Mouse (Mus musculus) forebrain, embryonic 13.5 days (tissue): Measurements from ENCODE around the gene Add1. TPM values are rescaled to one million over a fixed set of nuclear protein-coding genes. Genes with fewer than 3 reads are reported as not detected.

Experiments used
- ATAC-seq: fragments of 200-750 bp; cut with Nextera tagmentation; 2 replicates; pipeline ENCODE4 v1.8.0; 2017
- H3K27ac ChIP-seq: fragments of 300-500 bp; sonication (generic); 2 replicates; pipeline ENCODE4 v1.5.1; 2015; ENCODE audit warnings: inconsistent platforms, mild to moderate bottlenecking, moderate library complexity
- H3K27me3 ChIP-seq: fragments of 300-500 bp; sonication (generic); 2 replicates; pipeline ENCODE4 v1.6.1; 2015; ENCODE audit warnings: mild to moderate bottlenecking, inconsistent platforms
- H3K36me3 ChIP-seq: fragments of 300-500 bp; sonication (generic); 2 replicates; pipeline ENCODE4 v1.6.1; 2015; ENCODE audit warnings: mild to moderate bottlenecking, inconsistent platforms; ENCODE audit not compliant: poor library complexity, severe bottlenecking
- H3K4me1 ChIP-seq: fragments of 300-500 bp; sonication (generic); 2 replicates; pipeline ENCODE4 v1.6.1; 2015; ENCODE audit warnings: inconsistent platforms
- H3K4me2 ChIP-seq: fragments of 300-500 bp; sonication (generic); 2 replicates; pipeline ENCODE4 v1.6.1; 2015; ENCODE audit warnings: inconsistent platforms, mild to moderate bottlenecking, moderate library complexity
- H3K4me3 ChIP-seq: fragments of 300-500 bp; sonication (generic); 2 replicates; pipeline ENCODE4 v1.5.1; 2015; ENCODE audit warnings: mild to moderate bottlenecking, inconsistent platforms
- H3K9ac ChIP-seq: fragments of 300-500 bp; sonication (generic); 2 replicates; pipeline ENCODE4 v1.6.1; 2015; ENCODE audit warnings: mild to moderate bottlenecking, inconsistent platforms
- H3K9me3 ChIP-seq: fragments of 300-500 bp; sonication (generic); replicated peaks from 2 replicates; pipeline ENCODE4 v1.6.1; 2016; ENCODE audit warnings: inconsistent platforms
- WGBS: fragments of 180-500 bp; shearing (Covaris S2); methylation state at CpG from one replicate; pipeline ENCODE4 v1.1.7; 2015; 5-methylcytosine and 5-hydroxymethylcytosine counted together
- polyA plus RNA-seq: library from polyadenylated mRNA; unstranded; fragments of >200 nt; fragmentation: Nextera tagmentation; extraction: Ambion mirVana; gene quantifications from 2 replicates; pipeline ENCODE4 v1.2.1, GENCODE M21; 2015

Gene Add1
- polyA plus RNA-seq, 1 experiment from 2014 or later: 173 TPM

GRCm38 (mm10) chr5:34534776-34535581 is 38.5 kb upstream of the Add1 start:
- Histone ChIP-seq H3K9ac (no peak overlapping the region), H3K4me3 (no peak overlapping the region), H3K27ac (no peak overlapping the region), H3K36me3 (no peaks in the 10 kb centered on the region), H3K9me3 (no peaks in the 10 kb centered on the region), H3K4me1 (no peaks in the 10 kb centered on the region), H3K27me3 (0 out of 2 replicates have a peak, but pooled peaks cover 3% of the 10 kb centered on the region), H3K4me2 (no peak overlapping the region)
- 86% methylated on average over 5 of the region's 5 CpGs for WGBS
- no peak for ATAC-seq

GRCm38 (mm10) chr5:34535831-34536230 is 37.6 kb upstream of the Add1 start:
- WGBS: 86% methylated on average over 7 of the region's 7 CpGs
- ATAC-seq: no peak
- H3K9ac ChIP-seq: no peak overlapping the region

GRCm38 (mm10) chr5:34538079-34538478 is 35.4 kb upstream of the Add1 start:
- Histone ChIP-seq H3K9me3 (no peaks in the 10 kb centered on the region), H3K36me3 (no peaks in the 10 kb centered on the region), H3K9ac (no peak overlapping the region), H3K4me1 (no peaks in the 10 kb centered on the region), H3K27me3 (0 out of 2 replicates have a peak, but pooled peaks cover 3% of the 10 kb centered on the region), H3K4me2 (no peak overlapping the region), H3K27ac (no peak overlapping the region), H3K4me3 (no peak overlapping the region)
- no peak for ATAC-seq
- 81% methylated on average over 7 of the region's 7 CpGs for WGBS

More at GRCm38 (mm10) chr5:34535831-34536230, 37.6 kb upstream of the Add1 start:
- Histone ChIP-seq H3K36me3 (no peaks in the 10 kb centered on the region), H3K4me3 (no peak overlapping the region), H3K27me3 (0 out of 2 replicates have a peak, but pooled peaks cover 3% of the 10 kb centered on the region), H3K4me2 (no peak overlapping the region), H3K4me1 (no peaks in the 10 kb centered on the region), H3K27ac (no peak overlapping the region), H3K9me3 (no peaks in the 10 kb centered on the region)

GRCm38 (mm10) chr5:34538527-34538926 is 34.9 kb upstream of the Add1 start:
- H3K27ac ChIP-seq: no peak overlapping the region
- no peak for ATAC-seq
- H3K9me3 ChIP-seq: no peaks in the 10 kb centered on the region
- no peaks in the 10 kb centered on the region for H3K4me1 ChIP-seq
- WGBS: 45% methylated on average over 5 of the region's 5 CpGs
- H3K9ac ChIP-seq: no peak overlapping the region
- H3K36me3 ChIP-seq: no peaks in the 10 kb centered on the region
- H3K4me2 ChIP-seq: no peak overlapping the region
- H3K27me3 ChIP-seq: 0 out of 2 replicates have a peak, but pooled peaks cover 3% of the 10 kb centered on the region
- H3K4me3 ChIP-seq: no peak overlapping the region

- Histone ChIP-seq H3K27me3 (0 out of 2 replicates have a peak, but pooled peaks cover 3% of the 10 kb centered on the region), H3K4me1 (no peaks in the 10 kb centered on the region), H3K36me3 (no peaks in the 10 kb centered on the region), H3K27ac (no peak overlapping the region), H3K4me3 (no peak overlapping the region), H3K4me2 (no peak overlapping the region), H3K9ac (no peak overlapping the region), H3K9me3 (no peaks in the 10 kb centered on the region)
- WGBS: 82% methylated on average over 2 of the region's 2 CpGs
- no peak for ATAC-seq
Observed at GRCm38 (mm10) chr5:34539121-34539520, 34.3 kb upstream of the Add1 start.

GRCm38 (mm10) chr5:34542166-34542565 is 31.3 kb upstream of the Add1 start:
- no peak overlapping the region for H3K27ac ChIP-seq
- no peak overlapping the region for H3K9ac ChIP-seq
- no peaks in the 10 kb centered on the region for H3K9me3 ChIP-seq
- WGBS: 68% methylated on average over 1 of the region's 1 CpGs
- H3K27me3 ChIP-seq: 0 out of 2 replicates have a peak, but pooled peaks cover 3% of the 10 kb centered on the region
- H3K4me2 ChIP-seq: no peak overlapping the region
- H3K36me3 ChIP-seq: no peaks in the 10 kb centered on the region
- no peaks in the 10 kb centered on the region for H3K4me1 ChIP-seq
- ATAC-seq: no peak
- no peak overlapping the region for H3K4me3 ChIP-seq

- no peak overlapping the region for H3K4me3 ChIP-seq
- H3K36me3 ChIP-seq: no peaks in the 10 kb centered on the region
- ATAC-seq: no peak
- H3K9ac ChIP-seq: no peak overlapping the region
- 65% methylated on average over 4 of the region's 4 CpGs for WGBS
- H3K27me3 ChIP-seq: 0 out of 2 replicates have a peak, but pooled peaks cover 3% of the 10 kb centered on the region
- no peak overlapping the region; the same call in 1 of the 2 replicates for H3K27ac ChIP-seq
- H3K9me3 ChIP-seq: no peaks in the 10 kb centered on the region
- H3K4me2 ChIP-seq: no peak overlapping the region
- no peaks in the 10 kb centered on the region for H3K4me1 ChIP-seq
Observed at GRCm38 (mm10) chr5:34543114-34543513, 30.4 kb upstream of the Add1 start.

- H3K36me3 ChIP-seq: peaks cover 14% of the 10 kb centered on the region
Observed at GRCm38 (mm10) chr5:34547410-34547809, 26.1 kb upstream of the Add1 start.

GRCm38 (mm10) chr5:34549135-34549482 is 24.4 kb upstream of the Add1 start:
- no peak for ATAC-seq
- Histone ChIP-seq H3K4me1 (peaks cover 23% of the 10 kb centered on the region), H3K27me3 (no peaks in the 10 kb centered on the region), H3K36me3 (peaks cover 29% of the 10 kb centered on the region), H3K4me3 (peak overlapping the region; percentile 89), H3K9me3 (no peaks in the 10 kb centered on the region), H3K9ac (peak overlapping the region; percentile 98), H3K4me2 (peak overlapping the region; percentile 76), H3K27ac (no peak overlapping the region; the same call in 1 of the 2 replicates)
- 27% methylated on average over 8 of the region's 8 CpGs for WGBS

More at GRCm38 (mm10) chr5:34547410-34547809, 26.1 kb upstream of the Add1 start:
- Histone ChIP-seq H3K4me3 (no peak overlapping the region), H3K9me3 (no peaks in the 10 kb centered on the region), H3K27me3 (no peaks in the 10 kb centered on the region), H3K4me1 (peaks cover 20% of the 10 kb centered on the region), H3K27ac (no peak overlapping the region), H3K4me2 (no peak overlapping the region), H3K9ac (no peak overlapping the region)
- ATAC-seq: no peak

- Histone ChIP-seq H3K27me3 (no peaks in the 10 kb centered on the region), H3K4me1 (peaks cover 23% of the 10 kb centered on the region), H3K9me3 (no peaks in the 10 kb centered on the region), H3K4me2 (peak overlapping the region; percentile 76), H3K36me3 (peaks cover 33% of the 10 kb centered on the region), H3K9ac (peak overlapping the region; percentile 98), H3K27ac (peak overlapping the region; percentile 67), H3K4me3 (peak overlapping the region; percentile 89)
- under 1% methylated on average over 49 of the region's 49 CpGs for WGBS
- peak; percentile 95 for ATAC-seq
Observed at GRCm38 (mm10) chr5:34549483-34550221, 23.8 kb upstream of the Add1 start.

GRCm38 (mm10) chr5:34550251-34550650 is 23.2 kb upstream of the Add1 start:
- Histone ChIP-seq H3K9me3 (no peaks in the 10 kb centered on the region), H3K4me3 (peak overlapping the region; percentile 89), H3K9ac (peak overlapping the region; percentile 98), H3K4me2 (peak overlapping the region; percentile 76), H3K36me3 (peaks cover 39% of the 10 kb centered on the region), H3K27me3 (no peaks in the 10 kb centered on the region), H3K27ac (peak overlapping the region; percentile 67; the same call in 1 of the 2 replicates), H3K4me1 (peaks cover 23% of the 10 kb centered on the region)
- no peak; the same call in 1 of the 2 replicates for ATAC-seq
- whole genome bisulfite sequencing: 3% methylated on average over 6 of the region's 6 CpGs

- Histone ChIP-seq H3K4me3 (no peak overlapping the region), H3K4me1 (peaks cover 23% of the 10 kb centered on the region), H3K27me3 (no peaks in the 10 kb centered on the region), H3K27ac (no peak overlapping the region), H3K9me3 (no peaks in the 10 kb centered on the region), H3K9ac (no peak overlapping the region), H3K4me2 (no peak overlapping the region), H3K36me3 (peaks cover 55% of the 10 kb centered on the region)
- 94% methylated on average over 4 of the region's 4 CpGs for WGBS
- no peak for ATAC-seq
Observed at GRCm38 (mm10) chr5:34551821-34552220, 21.6 kb upstream of the Add1 start.
